Mouse (Mus musculus): ENCODE measurements at regions not wholly inside any gene's neighbourhood (a gene's known extent, or its start where the extent isn't known, plus 50 kb on each side); places are given as distances from the start of the nearest gene placed in this dataset.

DNA sequence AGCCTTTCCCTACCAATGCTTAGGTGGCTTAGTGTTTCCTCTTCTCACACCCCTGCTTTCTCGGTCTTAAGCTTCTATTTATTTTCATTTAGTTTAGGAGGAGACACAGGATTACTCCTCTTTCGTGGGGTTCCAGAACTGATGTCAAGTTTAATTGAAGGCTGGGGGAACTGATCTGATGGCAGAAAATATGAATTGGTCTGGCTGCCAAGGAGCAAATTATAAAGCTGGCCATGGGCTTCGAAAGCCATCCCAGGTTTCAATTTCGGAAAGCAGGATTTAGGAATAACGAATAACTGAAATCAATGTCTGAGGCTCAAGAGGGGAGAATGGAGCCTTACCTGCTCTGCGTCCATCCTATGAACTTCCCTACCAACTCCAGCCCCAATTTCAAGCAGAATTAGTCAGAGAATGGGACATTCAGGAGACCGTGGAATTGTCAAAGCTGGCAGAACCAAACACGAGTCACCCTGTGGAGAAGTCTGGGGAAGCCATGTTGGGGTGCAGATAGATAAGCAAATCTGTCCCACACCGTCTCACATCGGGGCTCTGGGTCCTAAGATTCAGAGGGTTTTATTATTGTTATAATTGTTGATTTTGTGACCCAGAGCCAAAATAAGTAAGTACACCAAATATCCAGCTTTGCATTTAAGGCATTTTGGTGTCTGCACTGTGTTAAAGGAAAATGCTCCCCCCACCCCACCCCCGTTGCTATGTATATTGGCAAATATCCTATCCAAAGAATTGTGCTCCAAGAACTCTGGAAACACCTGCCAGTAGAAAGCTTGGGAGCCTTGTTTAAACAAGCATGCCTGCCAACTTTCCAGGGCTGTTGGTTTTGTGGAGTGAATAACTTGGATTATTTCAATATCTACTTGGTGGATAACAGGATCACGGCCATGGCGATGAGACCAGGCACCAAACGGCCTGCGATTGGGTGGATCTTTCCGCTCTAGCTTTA is 56.5 kb upstream of the Tgfbr2 start:
- ATAC-seq (replicated peaks; ENCODE audit: extremely low read depth, insufficient read depth, low FRiP score), result peak; percentile 50; the same call in 1 of the 2 replicates
- Histone ChIP-seq H3K4me2 (ENCODE audit: low read depth, low read length) (no peak overlapping the region), H3K4me3 (ENCODE audit: low read length) (no peak overlapping the region), H3K27ac (ENCODE audit: low read length) (peak overlapping the region; percentile 58), H3K9ac (ENCODE audit: low read length) (no peak overlapping the region), H3K27me3 (ENCODE audit: control insufficient read depth, insufficient read depth, low read length) (no peaks in the 10 kb centered on the region), H3K36me3 (ENCODE audit: control insufficient read depth, insufficient read depth) (no peaks in the 10 kb centered on the region), H3K4me1 (ENCODE audit: control insufficient read depth, insufficient read depth, low read length) (peaks cover 19% of the 10 kb centered on the region), H3K9me3 (replicated peaks; ENCODE audit: control insufficient read depth, low read length) (no peaks in the 10 kb centered on the region)
- WGBS, result 62% methylated on average over 16 of the region's 16 CpGs

DNA sequence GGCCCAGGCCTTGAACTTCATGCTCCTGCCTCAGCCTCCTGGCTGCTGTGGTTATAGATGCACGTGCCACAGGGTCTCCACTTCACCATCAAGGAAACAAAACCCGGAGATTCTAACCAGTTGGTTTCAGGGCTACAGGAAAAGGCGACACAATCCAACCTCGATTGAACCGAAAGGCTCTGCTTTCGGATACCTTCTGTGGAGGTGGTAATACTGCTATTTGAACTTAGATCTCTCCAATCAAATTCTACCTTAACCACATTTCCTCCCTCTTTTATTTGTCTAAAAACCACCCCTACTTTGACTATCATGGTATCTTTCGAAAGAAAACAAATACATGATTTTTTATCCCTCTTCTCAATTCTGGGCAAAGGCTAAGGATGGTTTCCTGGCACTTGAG is 55.2 kb upstream of the Tgfbr2 start:
- H3K9me3 ChIP-seq (replicated peaks; ENCODE audit: control insufficient read depth, low read length), result no peaks in the 10 kb centered on the region
- no peak overlapping the region for H3K4me2 ChIP-seq (ENCODE audit: low read depth, low read length)
- WGBS, result 89% methylated on average over 7 of the region's 7 CpGs
- H3K4me3 ChIP-seq (ENCODE audit: low read length), result no peak overlapping the region
- no peaks in the 10 kb centered on the region for H3K27me3 ChIP-seq (ENCODE audit: control insufficient read depth, insufficient read depth, low read length)
- ATAC-seq (replicated peaks; ENCODE audit: extremely low read depth, insufficient read depth, low FRiP score), result no peak
- H3K4me1 ChIP-seq (ENCODE audit: control insufficient read depth, insufficient read depth, low read length), result peaks cover 19% of the 10 kb centered on the region
- no peak overlapping the region for H3K9ac ChIP-seq (ENCODE audit: low read length)
- no peaks in the 10 kb centered on the region for H3K36me3 ChIP-seq (ENCODE audit: control insufficient read depth, insufficient read depth)
- H3K27ac ChIP-seq (ENCODE audit: low read length), result no peak overlapping the region

DNA sequence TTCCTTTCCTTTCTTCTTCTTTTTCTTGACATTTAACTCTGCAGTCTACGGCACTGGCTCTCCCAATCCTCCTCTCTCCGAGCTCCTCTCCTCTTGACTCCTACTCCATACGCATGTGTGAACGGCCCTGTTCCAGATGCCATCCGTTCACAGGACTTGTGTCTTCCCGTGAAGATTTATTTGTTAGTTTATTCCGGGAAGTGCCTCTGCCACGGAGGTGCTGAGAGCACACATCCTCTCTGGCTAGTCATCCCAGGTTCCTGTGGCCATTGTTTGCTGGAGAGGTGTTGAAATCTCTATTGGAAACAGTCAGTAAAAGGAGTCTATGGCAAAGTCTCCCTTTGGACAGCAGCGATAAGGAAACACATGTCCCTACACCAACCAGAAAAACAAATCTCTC is 53.3 kb upstream of the Tgfbr2 start:
- Histone ChIP-seq H3K4me3 (ENCODE audit: low read length) (no peak overlapping the region), H3K27ac (ENCODE audit: low read length) (no peak overlapping the region)
- WGBS, result 18% methylated on average over 9 of the region's 9 CpGs

DNA sequence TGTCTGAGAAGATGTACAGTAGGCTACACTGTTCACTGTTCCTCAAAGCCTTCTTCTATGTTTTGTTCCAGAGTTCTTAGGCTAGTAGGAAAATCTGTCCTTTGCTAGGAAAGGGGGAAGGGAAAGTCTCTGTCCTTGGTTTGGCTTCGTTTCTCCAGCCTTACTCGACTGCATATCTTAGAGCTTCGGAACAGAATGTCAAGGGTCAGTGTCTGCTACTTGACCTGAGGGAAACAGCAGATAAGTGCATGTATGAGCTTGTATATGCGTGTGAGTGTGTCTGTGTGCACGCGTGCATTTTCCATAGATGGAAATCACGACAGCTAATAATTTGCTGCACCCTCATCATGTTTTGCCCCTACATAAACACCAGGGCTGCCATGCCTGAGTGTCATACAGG is 52.6 kb upstream of the Tgfbr2 start:
- Histone ChIP-seq H3K4me3 (ENCODE audit: low read length) (no peak overlapping the region), H3K4me1 (ENCODE audit: control insufficient read depth, insufficient read depth, low read length) (peaks cover 19% of the 10 kb centered on the region), H3K36me3 (ENCODE audit: control insufficient read depth, insufficient read depth) (no peaks in the 10 kb centered on the region), H3K9ac (ENCODE audit: low read length) (no peak overlapping the region), H3K4me2 (ENCODE audit: low read depth, low read length) (no peak overlapping the region; the same call in 1 of the 2 replicates), H3K27me3 (ENCODE audit: control insufficient read depth, insufficient read depth, low read length) (no peaks in the 10 kb centered on the region), H3K9me3 (replicated peaks; ENCODE audit: control insufficient read depth, low read length) (no peaks in the 10 kb centered on the region), H3K27ac (ENCODE audit: low read length) (no peak overlapping the region)
- ATAC-seq (replicated peaks; ENCODE audit: extremely low read depth, insufficient read depth, low FRiP score), result no peak; the same call in 1 of the 2 replicates
- WGBS, result 37% methylated on average over 7 of the region's 7 CpGs

More for the DNA sequence above, 53.3 kb upstream of the Tgfbr2 start:
- no peak overlapping the region; the same call in 1 of the 2 replicates for H3K4me2 ChIP-seq (ENCODE audit: low read depth, low read length)
- H3K36me3 ChIP-seq (ENCODE audit: control insufficient read depth, insufficient read depth), result no peaks in the 10 kb centered on the region
- H3K9me3 ChIP-seq (replicated peaks; ENCODE audit: control insufficient read depth, low read length), result no peaks in the 10 kb centered on the region
- ATAC-seq (replicated peaks; ENCODE audit: extremely low read depth, insufficient read depth, low FRiP score), result peak; percentile 29; the same call in 1 of the 2 replicates
- H3K4me1 ChIP-seq (ENCODE audit: control insufficient read depth, insufficient read depth, low read length), result peaks cover 19% of the 10 kb centered on the region
- no peaks in the 10 kb centered on the region for H3K27me3 ChIP-seq (ENCODE audit: control insufficient read depth, insufficient read depth, low read length)
- H3K9ac ChIP-seq (ENCODE audit: low read length), result no peak overlapping the region

All from heart, embryonic 16.5 days (tissue).